Mouse (Mus musculus) testis, adult 2 months (tissue): ENCODE measurements at regions not wholly inside any gene's neighbourhood (a gene's known extent, or its start where the extent isn't known, plus 50 kb on each side); places are given as distances from the start of the nearest gene placed in this dataset.

Experiments used
- CTCF ChIP-seq: fragments of 200-500 bp; IDR thresholded peaks from 2 replicates; pipeline ENCODE4 v1.5.1; 2012; ENCODE audit warnings: low read depth, mild to moderate bottlenecking, inconsistent platforms, low read length, moderate library complexity; ENCODE audit not compliant: control insufficient read depth, insufficient read depth, insufficient replicate concordance
- POLR2A ChIP-seq: fragments of 200-500 bp; IDR thresholded peaks from 2 replicates; pipeline ENCODE4 v1.6.1; 2012; ENCODE audit warnings: low read depth, mild to moderate bottlenecking, inconsistent platforms, low read length, moderate library complexity; ENCODE audit not compliant: control insufficient read depth

- TF ChIP-seq CTCF (no peak), POLR2A (no peak)
Measured at GRCm38 (mm10) chr19:32937591-32937990, 180.3 kb downstream of the Pten start.
